Mouse (Mus musculus): ENCODE measurements around the gene Aste1. TPM values are rescaled to one million over a fixed set of nuclear protein-coding genes. Genes with fewer than 3 reads are reported as not detected.

Aste1 gene
- polyA plus RNA-seq, 1 experiment from 2014 or later = 3.6 TPM

GRCm38 (mm10) chr9:105461496-105461895, 66.3 kb downstream of the Aste1 start:
- WGBS (ENCODE audit: insufficient replicate concordance) = 85% methylated on average over 7 of the region's 7 CpGs
- no peak overlapping the region for H3K27ac ChIP-seq (ENCODE audit: low read length)
- no peaks in the 10 kb centered on the region for H3K27me3 ChIP-seq (ENCODE audit: control insufficient read depth, insufficient read depth, low read depth, low read length)
- H3K36me3 ChIP-seq (ENCODE audit: control insufficient read depth, insufficient read depth) = peaks cover 3% of the 10 kb centered on the region; the same call in 1 of the 2 replicates
- ATAC-seq (ENCODE audit: low read depth) = no peak
- no peak overlapping the region for H3K9ac ChIP-seq (ENCODE audit: low read depth, low read length)
- H3K4me2 ChIP-seq (ENCODE audit: low read depth, low read length) = no peak overlapping the region
- no peaks in the 10 kb centered on the region for H3K4me1 ChIP-seq (ENCODE audit: control insufficient read depth, low read depth, low read length)
- H3K9me3 ChIP-seq (replicated peaks; ENCODE audit: control insufficient read depth, low read length) = no peaks in the 10 kb centered on the region
- no peak overlapping the region for H3K4me3 ChIP-seq (ENCODE audit: low read depth, low read length)

Other genes with a start within 250 kb of the Aste1 start
- gene Nek11, start 132 bp downstream of the Aste1 start, polyA plus RNA-seq (2015; fragmentation: Nextera tagmentation; extraction: Ambion mirVana) = 0.07 TPM in 1 of 2 replicates, not detected in the other
- gene Atp2c1, start 131.9 kb downstream of the Aste1 start, polyA plus RNA-seq (2015; fragmentation: Nextera tagmentation; extraction: Ambion mirVana) = 21.1 and 21.4 TPM in 2 replicates
- gene Pik3r4, start 247.6 kb downstream of the Aste1 start, polyA plus RNA-seq (2015; fragmentation: Nextera tagmentation; extraction: Ambion mirVana) = 5.4 and 6.4 TPM in 2 replicates